Mouse (Mus musculus) lung, embryonic 15.5 days (tissue): ENCODE results near the gene Il17f. TPM values are rescaled to one million over a fixed set of nuclear protein-coding genes. Genes with fewer than 3 reads are reported as not detected.

Source experiments
- polyA plus RNA-seq: library from polyadenylated mRNA; unstranded; fragments of >200 nt; fragmentation: Nextera tagmentation; extraction: Ambion mirVana; gene quantifications from 2 replicates; pipeline ENCODE4 v1.2.1, GENCODE M21; 2015

The Il17f gene
- polyA plus RNA-seq, 1 experiment from 2014 or later: not detected

Other genes with a start within 250 kb of the Il17f start
- gene Pkhd1, start 172.6 kb downstream of the Il17f start, polyA plus RNA-seq: 0.57 TPM in 2 replicates
- gene Il17a, start 59.7 kb downstream of the Il17f start, polyA plus RNA-seq: not detected in 2 replicates
- gene Mcm3, start 29.7 kb upstream of the Il17f start, polyA plus RNA-seq: 174 TPM in 2 replicates
- gene Paqr8, start 100.0 kb upstream of the Il17f start, polyA plus RNA-seq: 4.2 and 5.0 TPM in 2 replicates
- gene Efhc1, start 161.0 kb upstream of the Il17f start, polyA plus RNA-seq: 5.2 and 5.3 TPM in 2 replicates